Mouse (Mus musculus): ENCODE data around the gene Cep41.

DNA sequence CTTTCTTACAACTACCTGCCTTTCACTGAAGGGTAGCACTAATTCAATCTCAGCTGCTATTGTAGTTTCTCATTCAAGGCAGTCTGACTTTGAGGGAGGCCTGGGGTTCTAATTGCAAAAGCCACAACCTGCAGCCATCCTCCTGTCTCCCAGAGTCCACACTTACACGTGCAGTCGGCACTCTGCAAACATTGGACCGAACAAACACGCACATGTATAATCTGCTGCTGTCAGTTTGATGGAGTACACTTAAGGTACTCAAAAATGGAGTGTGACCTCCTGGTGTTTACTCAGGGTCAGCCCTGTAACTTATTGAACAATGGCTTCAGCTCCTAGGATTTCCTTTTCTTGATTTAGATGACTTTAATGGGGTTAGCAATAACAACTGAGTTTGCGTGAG lies 14.0 kb downstream of the Cep41 start:
- TF ChIP-seq CTCF (IDR thresholded peaks at IDR 0.05; ENCODE audit: borderline replicate concordance, extremely low read depth, insufficient read depth, insufficient read length): no peak
- no peak for TF ChIP-seq POLR2A (IDR thresholded peaks at IDR 0.05; ENCODE audit: borderline replicate concordance, extremely low read depth, insufficient read depth, insufficient read length, poor library complexity, severe bottlenecking)
